Mouse (Mus musculus) CH12.LX (cell line): ENCODE measurements around the gene Phf12. TPM values are rescaled to one million over a fixed set of nuclear protein-coding genes. Genes with fewer than 3 reads are reported as not detected.
A peak's percentile ranks its signal among the peaks of the same experiment; 100 is the strongest.

Experiments used
- DNase-seq: peaks from one replicate; pipeline ENCODE4 v3.0.0-alpha.2; 2013; ENCODE audit errors: extremely low read depth
- H3K27ac ChIP-seq: 2 replicates; pipeline ENCODE4 v1.5.1; 2012; ENCODE audit warnings: low read depth, mild to moderate bottlenecking, control low read depth, moderate library complexity; ENCODE audit not compliant: insufficient read depth
- H3K27me3 ChIP-seq: replicated peaks from 2 replicates; pipeline ENCODE3; 2012; ENCODE audit warnings: inconsistent platforms
- H3K36me3 ChIP-seq, 2 experiments: replicated peaks in 1 of 2; 2 replicates each; pipeline versions ENCODE3 to v1.6.1; 2012; ENCODE audit warnings: inconsistent platforms in 1 of 2, low read length in 1 of 2, mild to moderate bottlenecking in 1 of 2, mixed read lengths in 1 of 2, moderate library complexity in 1 of 2; ENCODE audit not compliant: control insufficient read depth in 1 of 2, insufficient read depth in 1 of 2
- H3K4me1 ChIP-seq, 2 experiments: 2 replicates each; pipeline ENCODE4 v1.6.1; 2012; ENCODE audit warnings: inconsistent platforms in 1 of 2, moderate library complexity in 1 of 2; ENCODE audit not compliant: insufficient read depth in 2 of 2, control insufficient read depth in 1 of 2
- H3K4me2 ChIP-seq: 2 replicates; pipeline ENCODE4 v1.6.1; 2012; ENCODE audit warnings: low read depth, mild to moderate bottlenecking, control low read depth; ENCODE audit not compliant: poor library complexity, insufficient read depth, severe bottlenecking
- H3K4me3 ChIP-seq, 3 experiments: fragments of 150-350 bp in 1 of 3; sonication (generic) in 1 of 3; replicated peaks in 1 of 3; 2 replicates each; pipeline versions ENCODE3 to v1.5.1; 2011 to 2012; ENCODE audit warnings: low read depth in 2 of 3, low read length in 2 of 3, mild to moderate bottlenecking in 2 of 3, moderate library complexity in 2 of 3, control low read depth in 1 of 3, improper control_type of control experiment in 1 of 3, inconsistent platforms in 1 of 3, mixed read lengths in 1 of 3; ENCODE audit not compliant: poor library complexity in 1 of 3
- H3K79me2 ChIP-seq: replicated peaks from 2 replicates; pipeline ENCODE4 v1.6.1; 2012; ENCODE audit warnings: mild to moderate bottlenecking, moderate library complexity; ENCODE audit not compliant: control insufficient read depth, poor library complexity, insufficient read depth, severe bottlenecking; ENCODE audit errors: extremely low read depth
- H3K9ac ChIP-seq: 2 replicates; pipeline ENCODE4 v1.6.1; 2012; ENCODE audit warnings: low read depth, mild to moderate bottlenecking, control low read depth, moderate library complexity; ENCODE audit not compliant: insufficient read depth
- H3K9me3 ChIP-seq: replicated peaks from 2 replicates; pipeline ENCODE3; 2012; ENCODE audit warnings: low read length, inconsistent platforms, mixed read lengths
- CHD2 ChIP-seq: IDR thresholded peaks from 2 replicates; pipeline ENCODE4 v1.6.1; 2011; ENCODE audit warnings: low read length, improper control_type of control experiment
- CTCF ChIP-seq, 2 experiments: IDR thresholded peaks in 1 of 2; conservative IDR thresholded peaks in 1 of 2; 2 replicates each; pipeline ENCODE4 v1.5.1; 2011 to 2012; ENCODE audit warnings: low read depth in 2 of 2, low read length in 2 of 2, improper control_type of control experiment in 1 of 2, inconsistent platforms in 1 of 2, mild to moderate bottlenecking in 1 of 2, moderate library complexity in 1 of 2
- E2F4 ChIP-seq: IDR thresholded peaks from 2 replicates; pipeline ENCODE4 v1.6.1; 2011; ENCODE audit warnings: low read depth, low read length, improper control_type of control experiment; ENCODE audit not compliant: insufficient replicate concordance
- ELF1 ChIP-seq: IDR thresholded peaks from 2 replicates; pipeline ENCODE4 v1.6.1; 2014; ENCODE audit warnings: low read depth, mild to moderate bottlenecking, inconsistent platforms, low read length, improper control_type of control experiment
- EP300 ChIP-seq: IDR thresholded peaks from 2 replicates; pipeline ENCODE4 v1.6.1; 2011; ENCODE audit warnings: low read length, improper control_type of control experiment
- ETS1 ChIP-seq: conservative IDR thresholded peaks from 2 replicates; pipeline ENCODE4 v1.6.1; 2012; ENCODE audit warnings: low read depth, mild to moderate bottlenecking, inconsistent platforms, low read length, improper control_type of control experiment, moderate library complexity
- GABPA ChIP-seq: IDR thresholded peaks from 2 replicates; pipeline ENCODE4 v1.6.1; 2012; ENCODE audit warnings: low read depth, low read length, improper control_type of control experiment, inconsistent platforms; ENCODE audit not compliant: insufficient replicate concordance
- HCFC1 ChIP-seq: IDR thresholded peaks from 2 replicates; pipeline ENCODE4 v1.6.1; 2012; ENCODE audit warnings: low read depth, mild to moderate bottlenecking, inconsistent platforms, low read length, improper control_type of control experiment
- IRF4 ChIP-seq: IDR thresholded peaks from 2 replicates; pipeline ENCODE4 v1.6.1; 2014; ENCODE audit warnings: low read depth, mild to moderate bottlenecking, inconsistent platforms, low read length, improper control_type of control experiment
- JUND ChIP-seq: conservative IDR thresholded peaks from 2 replicates; pipeline ENCODE4 v1.6.1; 2011; ENCODE audit warnings: low read depth, low read length, improper control_type of control experiment
- KAT2A ChIP-seq: IDR thresholded peaks from 2 replicates; pipeline ENCODE4 v1.6.1; 2012; ENCODE audit warnings: low read length, improper control_type of control experiment, inconsistent platforms; ENCODE audit not compliant: insufficient replicate concordance
- MAFK ChIP-seq: IDR thresholded peaks from 2 replicates; pipeline ENCODE4 v1.6.1; 2011; ENCODE audit warnings: low read length, improper control_type of control experiment; ENCODE audit not compliant: insufficient replicate concordance
- MAX ChIP-seq: IDR thresholded peaks from 2 replicates; pipeline ENCODE4 v1.6.1; 2011; ENCODE audit warnings: low read length, improper control_type of control experiment
- MAZ ChIP-seq: IDR thresholded peaks from 2 replicates; pipeline ENCODE4 v1.6.1; 2012; ENCODE audit warnings: low read depth, mild to moderate bottlenecking, inconsistent platforms, low read length, improper control_type of control experiment, moderate library complexity
- MEF2A ChIP-seq: IDR thresholded peaks from 2 replicates; pipeline ENCODE4 v1.6.1; 2014; ENCODE audit warnings: low read depth, mild to moderate bottlenecking, inconsistent platforms, low read length, improper control_type of control experiment, borderline replicate concordance
- MXI1 ChIP-seq: IDR thresholded peaks from 2 replicates; pipeline ENCODE4 v1.6.1; 2011; ENCODE audit warnings: mild to moderate bottlenecking, low read depth, low read length, improper control_type of control experiment
- MYC ChIP-seq: IDR thresholded peaks from 2 replicates; pipeline ENCODE4 v1.6.1; 2011; ENCODE audit warnings: low read depth, mild to moderate bottlenecking, improper control_type of control experiment, low read length
- NELFE ChIP-seq: IDR thresholded peaks from 2 replicates; pipeline ENCODE4 v1.6.1; 2011; ENCODE audit warnings: low read depth, low read length, improper control_type of control experiment
- NRF1 ChIP-seq: IDR thresholded peaks from 2 replicates; pipeline ENCODE4 v1.6.1; 2014; ENCODE audit warnings: low read depth, mild to moderate bottlenecking, inconsistent platforms, low read length, improper control_type of control experiment, moderate library complexity
- PAX5 ChIP-seq: IDR thresholded peaks from 2 replicates; pipeline ENCODE4 v1.6.1; 2012; ENCODE audit warnings: low read length, inconsistent platforms, mixed read lengths
- POLR2AphosphoS2 ChIP-seq: IDR thresholded peaks from 2 replicates; pipeline ENCODE4 v1.6.1; 2011; ENCODE audit warnings: low read depth, low read length, improper control_type of control experiment
- RAD21 ChIP-seq: IDR thresholded peaks from 2 replicates; pipeline ENCODE4 v1.6.1; 2011; ENCODE audit warnings: low read depth, mild to moderate bottlenecking, low read length, improper control_type of control experiment, moderate library complexity
- RCOR1 ChIP-seq: conservative IDR thresholded peaks from 2 replicates; pipeline ENCODE4 v1.6.1; 2012; ENCODE audit warnings: low read depth, mild to moderate bottlenecking, inconsistent platforms, low read length, improper control_type of control experiment
- SIN3A ChIP-seq: IDR thresholded peaks from 2 replicates; pipeline ENCODE4 v1.6.1; 2012; ENCODE audit warnings: low read length, improper control_type of control experiment, inconsistent platforms
- SMC3 ChIP-seq: IDR thresholded peaks from 2 replicates; pipeline ENCODE4 v1.6.1; 2011; ENCODE audit warnings: low read depth, low read length, improper control_type of control experiment
- TBP ChIP-seq: conservative IDR thresholded peaks from 2 replicates; pipeline ENCODE4 v1.6.1; 2011; ENCODE audit warnings: low read depth, low read length, improper control_type of control experiment
- TCF12 ChIP-seq: IDR thresholded peaks from 2 replicates; pipeline ENCODE4 v1.6.1; 2014; ENCODE audit warnings: low read depth, mild to moderate bottlenecking, inconsistent platforms, low read length, improper control_type of control experiment
- USF1 ChIP-seq: IDR thresholded peaks from 2 replicates; pipeline ENCODE4 v1.6.1; 2014; ENCODE audit warnings: low read depth, mild to moderate bottlenecking, inconsistent platforms, low read length, improper control_type of control experiment
- USF2 ChIP-seq: conservative IDR thresholded peaks from 2 replicates; pipeline ENCODE4 v1.6.1; 2011; ENCODE audit warnings: low read depth, low read length, improper control_type of control experiment
- ZC3H11A ChIP-seq: IDR thresholded peaks from 2 replicates; pipeline ENCODE4 v1.6.1; 2012; ENCODE audit warnings: low read depth, mild to moderate bottlenecking, inconsistent platforms, low read length, improper control_type of control experiment
- ZKSCAN1 ChIP-seq: IDR thresholded peaks from 2 replicates; pipeline ENCODE4 v1.6.1; 2012; ENCODE audit warnings: low read depth, inconsistent platforms, low read length, improper control_type of control experiment, borderline replicate concordance
- ZMIZ1 ChIP-seq: IDR thresholded peaks from 2 replicates; pipeline ENCODE4 v1.6.1; 2012; ENCODE audit warnings: low read depth, mild to moderate bottlenecking, inconsistent platforms, low read length, improper control_type of control experiment
- ZNF384 ChIP-seq: IDR thresholded peaks from 2 replicates; pipeline ENCODE4 v1.6.1; 2012; ENCODE audit warnings: low read depth, low read length, improper control_type of control experiment, inconsistent platforms
- dilution Hi-C: fragments of 300-500 bp; cut with MboI; formaldehyde crosslinking; loops from 2 replicates; pipeline ENCODE4 v1.14.3; 2020; ENCODE audit warnings: low sequenced_read_pairs; ENCODE audit not compliant: extremely low pct_unique_long_range_greater_than_20kb, extremely low pct_ligation_motif_present
- in situ Hi-C: fragments of 300-500 bp; cut with MboI; formaldehyde crosslinking; loops from 3 replicates; pipeline ENCODE4 v1.14.3; 2019; ENCODE audit warnings: low sequenced_read_pairs, low pct_ligation_motif_present, low pct_unique_long_range_greater_than_20kb, mixed read lengths
- polyA plus RNA-seq: library from polyadenylated mRNA; unstranded; fragments of >175 nt; gene quantifications from 2 replicates; pipeline ENCODE4 v1.2.1, GENCODE M21; 2012; ENCODE audit warnings: low read depth; ENCODE audit not compliant: insufficient read length
- total RNA-seq, 2 experiments: library from RNA; depleted of rRNA; stranded (reverse); fragments of 300-350 nt in 1 of 2; fragments of >200 nt in 1 of 2; gene quantifications; 2 replicates each; pipeline ENCODE4 v1.2.3; 2012 to 2014

The Phf12 gene
- total and polyA plus RNA-seq, 3 experiments: 10.7 to 59.7 (median 30.5) TPM

GRCm38 (mm10) chr11:77981609-77982440 is 729 bp upstream of the Phf12 start (continued):
- TF ChIP-seq KAT2A: peak; percentile 100
- no peak for TF ChIP-seq RAD21
- TF ChIP-seq MXI1: peak; percentile 72
- TF ChIP-seq POLR2AphosphoS2: peak; percentile 96
- peak; percentile 89 for TF ChIP-seq ELF1
- no peak for TF ChIP-seq PAX5
- no peak for TF ChIP-seq ZKSCAN1
- TF ChIP-seq MEF2A: peak; percentile 62; the same call in 1 of the 2 replicates
- no peak for TF ChIP-seq USF1

GRCm38 (mm10) chr11:77983191-77983936 is 810 bp downstream of the Phf12 start:
- Histone ChIP-seq H3K9ac (peak overlapping the region; percentile 99), H3K4me3 (peak overlapping the region; percentile 83 to 96 (median 88)), H3K27me3 (peaks cover 3% of the 10 kb centered on the region), H3K9me3 (no peaks in the 10 kb centered on the region), H3K79me2 (peaks cover 55% of the 10 kb centered on the region), H3K4me2 (peak overlapping the region; percentile 21; the same call in 1 of the 2 replicates), H3K36me3 (peaks cover 6 to 31% of the 10 kb centered on the region in 2 experiments), H3K27ac (peak overlapping the region; percentile 84), H3K4me1 (peaks cover 5 to 45% of the 10 kb centered on the region in 2 experiments)
- peak; percentile 86 for DNase-seq
- in situ Hi-C loops (no loop called here), dilution Hi-C loops (no loop called here)
- TF ChIP-seq NELFE (no peak), RAD21 (no peak), CTCF (conservative IDR thresholded peaks at IDR 0.05 in 1 of 2, IDR thresholded peaks at IDR 0.05 in 1 of 2; ENCODE audit: low read depth in 2 of 2, low read length in 2 of 2) (0 out of 4 replicates have a peak, but pooled peaks of 1 of the 2 experiments have one; percentile 20), SIN3A (peak; percentile 82), JUND (no peak), HCFC1 (peak; percentile 64), GABPA (no peak), USF2 (no peak), EP300 (no peak), KAT2A (no peak), MXI1 (peak; percentile 40; the same call in 1 of the 2 replicates), PAX5 (no peak), ZKSCAN1 (no peak), ZMIZ1 (no peak), SMC3 (no peak), CHD2 (peak; percentile 89), ELF1 (peak; percentile 89), MAFK (no peak), MAX (no peak; the same call in 1 of the 2 replicates), TCF12 (peak; percentile 61), USF1 (no peak), MEF2A (peak; percentile 68; the same call in 1 of the 2 replicates), ZNF384 (no peak), ZC3H11A (no peak), IRF4 (peak; percentile 50; the same call in 1 of the 2 replicates), MYC (no peak), MAZ (peak; percentile 78; the same call in 1 of the 2 replicates), E2F4 (no peak), ETS1 (peak; percentile 40; the same call in 1 of the 2 replicates), TBP (no peak), RCOR1 (no peak), NRF1 (peak; percentile 57)
